Mouse (Mus musculus): ENCODE measurements around the gene Cacna1a. TPM values are rescaled to one million over a fixed set of nuclear protein-coding genes. Genes with fewer than 3 reads are reported as not detected.

Gene Cacna1a
- polyA plus RNA-seq, 1 experiment from 2014 or later: 22.3 TPM

DNA sequence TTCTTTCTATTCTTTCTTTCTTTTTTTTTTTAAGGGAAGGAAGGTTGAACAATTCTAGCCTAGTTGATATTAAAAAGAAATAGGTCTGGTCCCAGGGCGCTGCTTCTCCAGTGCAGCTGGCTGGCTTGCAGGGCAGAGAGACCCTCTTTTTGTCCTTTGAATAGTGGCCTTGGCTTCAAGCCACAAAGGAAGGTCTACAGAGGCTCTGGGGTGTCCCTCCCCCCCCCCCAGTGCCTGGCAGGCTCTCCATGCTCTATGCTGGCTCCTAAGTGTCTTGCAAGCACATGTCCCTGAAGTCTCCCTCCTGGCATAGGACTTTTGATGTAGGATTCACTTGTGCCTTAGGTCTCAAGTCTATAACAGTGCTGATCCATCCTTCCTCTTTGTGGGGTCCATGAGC lies 23.0 kb upstream of the Cacna1a start:
- Histone ChIP-seq H3K9me3 (no peaks in the 10 kb centered on the region), H3K9ac (no peak overlapping the region), H3K36me3 (no peaks in the 10 kb centered on the region), H3K27me3 (0 out of 2 replicates have a peak, but pooled peaks cover 4% of the 10 kb centered on the region), H3K4me2 (no peak overlapping the region), H3K4me1 (replicated peaks) (no peaks in the 10 kb centered on the region), H3K27ac (replicated peaks) (0 out of 2 replicates have a peak overlapping the region, but pooled peaks have one; percentile 46), H3K4me3 (no peak overlapping the region)
- ATAC-seq (ENCODE audit: low FRiP score, low read depth): no peak
- WGBS: 60% methylated on average over 1 of the region's 1 CpGs

DNA sequence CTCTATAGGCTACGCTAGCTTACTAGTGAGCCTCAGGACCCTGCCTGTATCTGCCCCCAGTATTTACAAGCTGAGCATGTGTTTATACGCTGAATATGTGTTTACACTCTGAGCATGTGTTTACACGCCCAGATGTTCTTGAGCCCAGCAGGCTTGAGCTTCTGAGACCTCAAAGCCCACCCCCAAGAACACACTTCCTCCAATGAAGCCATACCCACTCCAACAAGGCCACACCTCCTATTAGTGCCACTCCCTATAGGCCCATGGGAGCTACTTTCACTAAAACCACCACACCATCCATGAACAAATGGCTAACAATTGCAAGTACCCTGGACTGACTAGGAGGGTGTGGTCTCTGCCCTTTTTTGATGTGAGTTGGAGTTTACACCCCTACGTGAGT lies 17.3 kb upstream of the Cacna1a start:
- no peaks in the 10 kb centered on the region for H3K4me1 ChIP-seq (replicated peaks)
- no peaks in the 10 kb centered on the region for H3K27me3 ChIP-seq
- H3K4me3 ChIP-seq: no peak overlapping the region
- no peak overlapping the region for H3K27ac ChIP-seq (replicated peaks)
- no peaks in the 10 kb centered on the region for H3K36me3 ChIP-seq
- no peak overlapping the region for H3K4me2 ChIP-seq
- no peak for ATAC-seq (ENCODE audit: low FRiP score, low read depth)
- H3K9me3 ChIP-seq: no peaks in the 10 kb centered on the region
- no peak overlapping the region for H3K9ac ChIP-seq
- 81% methylated on average over 4 of the region's 4 CpGs for WGBS

DNA sequence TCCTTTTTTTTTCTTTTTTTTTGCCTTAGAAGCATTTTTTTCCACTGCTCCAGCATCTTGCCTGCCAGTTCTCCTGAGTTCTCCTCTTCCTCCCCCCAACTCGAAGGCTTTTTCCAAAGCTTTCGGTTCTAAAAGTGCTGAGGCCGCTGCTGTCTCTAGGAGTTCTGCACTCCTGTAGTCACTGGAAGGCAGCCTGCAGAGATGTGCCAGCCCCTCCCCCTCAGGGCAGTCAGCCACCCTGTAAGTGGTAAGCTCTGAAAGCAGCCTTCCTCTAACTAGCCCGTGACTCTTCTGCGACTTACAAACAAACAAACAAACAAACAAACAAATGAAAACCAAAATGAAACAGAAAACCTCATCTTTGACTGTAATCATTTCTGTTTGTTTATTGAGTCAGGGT lies 13.2 kb upstream of the Cacna1a start:
- no peak overlapping the region for H3K9ac ChIP-seq
- no peaks in the 10 kb centered on the region for H3K27me3 ChIP-seq
- no peaks in the 10 kb centered on the region for H3K36me3 ChIP-seq
- 31% methylated on average over 5 of the region's 5 CpGs for WGBS
- ATAC-seq (ENCODE audit: low FRiP score, low read depth): no peak
- no peak overlapping the region for H3K27ac ChIP-seq (replicated peaks)
- H3K4me3 ChIP-seq: no peak overlapping the region
- H3K9me3 ChIP-seq: no peaks in the 10 kb centered on the region
- H3K4me1 ChIP-seq (replicated peaks): no peaks in the 10 kb centered on the region
- H3K4me2 ChIP-seq: no peak overlapping the region

DNA sequence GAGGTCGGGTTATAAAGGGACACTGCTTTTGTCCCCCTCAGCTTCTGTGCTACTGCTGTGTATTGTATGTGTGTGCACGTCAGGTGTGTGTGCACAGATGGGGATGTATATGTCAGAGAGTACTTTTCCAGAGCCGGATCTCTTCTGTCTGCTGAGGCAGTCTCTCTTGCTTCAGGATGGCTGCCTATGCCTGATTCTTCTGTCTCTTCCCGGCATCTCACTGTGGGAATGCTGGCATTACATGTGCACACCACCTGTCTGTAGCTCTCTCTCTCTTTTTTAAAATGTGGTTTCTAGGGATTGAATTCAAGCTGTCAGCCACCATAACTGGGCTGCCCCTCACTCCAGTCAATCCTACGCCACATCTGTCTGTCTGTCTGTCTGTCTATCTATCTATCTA lies 12.4 kb upstream of the Cacna1a start:
- Histone ChIP-seq H3K36me3 (no peaks in the 10 kb centered on the region), H3K4me2 (no peak overlapping the region), H3K9me3 (no peaks in the 10 kb centered on the region), H3K9ac (no peak overlapping the region), H3K4me3 (no peak overlapping the region), H3K27me3 (no peaks in the 10 kb centered on the region), H3K27ac (replicated peaks) (no peak overlapping the region), H3K4me1 (replicated peaks) (no peaks in the 10 kb centered on the region)
- 86% methylated on average over 5 of the region's 5 CpGs for WGBS
- no peak for ATAC-seq (ENCODE audit: low FRiP score, low read depth)

DNA sequence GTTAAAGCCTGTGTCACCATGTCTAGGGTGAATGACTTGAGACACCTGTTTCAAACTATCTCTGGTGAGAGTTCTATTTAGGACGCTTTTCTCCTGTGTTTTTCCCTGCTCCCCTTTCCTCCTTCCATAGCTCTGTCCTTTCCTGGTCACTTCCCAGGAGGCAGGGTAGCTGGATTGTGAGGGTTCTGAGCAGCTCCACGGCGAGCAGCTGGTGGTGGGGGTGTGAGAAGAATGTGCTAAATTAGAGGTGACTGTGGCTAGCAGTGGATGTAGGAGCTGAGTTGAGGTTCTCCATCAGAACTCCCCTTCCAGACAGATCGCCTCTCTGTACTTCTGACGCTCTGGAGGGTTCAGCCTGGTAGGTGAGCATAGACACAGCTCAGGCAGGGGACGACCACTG lies 11.7 kb upstream of the Cacna1a start:
- Histone ChIP-seq H3K4me3 (no peak overlapping the region), H3K4me1 (replicated peaks) (no peaks in the 10 kb centered on the region), H3K27me3 (no peaks in the 10 kb centered on the region), H3K9me3 (no peaks in the 10 kb centered on the region), H3K27ac (replicated peaks) (no peak overlapping the region), H3K9ac (no peak overlapping the region), H3K4me2 (no peak overlapping the region), H3K36me3 (no peaks in the 10 kb centered on the region)
- 81% methylated on average over 6 of the region's 6 CpGs for WGBS
- ATAC-seq (ENCODE audit: low FRiP score, low read depth): no peak

DNA sequence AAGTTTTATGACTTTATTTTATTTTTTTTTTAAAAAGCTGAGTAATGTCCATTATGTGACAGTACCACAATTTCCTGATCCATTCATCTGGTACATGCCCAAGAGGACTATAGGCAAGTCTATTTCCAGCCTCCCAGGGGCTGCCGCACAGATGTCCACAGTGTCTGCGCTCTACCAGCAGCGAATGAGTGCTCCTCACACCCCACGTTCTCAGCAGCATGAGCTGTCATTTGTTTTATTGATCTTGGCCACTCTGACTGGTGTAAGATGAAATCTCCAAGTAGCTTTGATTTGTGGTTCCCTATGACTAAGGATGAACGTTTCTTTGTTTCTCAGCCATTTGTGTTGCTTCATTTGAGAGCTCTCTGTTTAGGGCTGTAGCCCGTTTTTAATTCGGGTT lies 6.6 kb upstream of the Cacna1a start:
- no peaks in the 10 kb centered on the region for H3K36me3 ChIP-seq
- H3K4me3 ChIP-seq: no peak overlapping the region
- no peak overlapping the region for H3K4me2 ChIP-seq
- no peak overlapping the region for H3K27ac ChIP-seq (replicated peaks)
- no peaks in the 10 kb centered on the region for H3K4me1 ChIP-seq (replicated peaks)
- no peak overlapping the region for H3K9ac ChIP-seq
- 73% methylated on average over 7 of the region's 7 CpGs for WGBS
- H3K9me3 ChIP-seq: no peaks in the 10 kb centered on the region
- ATAC-seq (ENCODE audit: low FRiP score, low read depth): no peak
- no peaks in the 10 kb centered on the region for H3K27me3 ChIP-seq

DNA sequence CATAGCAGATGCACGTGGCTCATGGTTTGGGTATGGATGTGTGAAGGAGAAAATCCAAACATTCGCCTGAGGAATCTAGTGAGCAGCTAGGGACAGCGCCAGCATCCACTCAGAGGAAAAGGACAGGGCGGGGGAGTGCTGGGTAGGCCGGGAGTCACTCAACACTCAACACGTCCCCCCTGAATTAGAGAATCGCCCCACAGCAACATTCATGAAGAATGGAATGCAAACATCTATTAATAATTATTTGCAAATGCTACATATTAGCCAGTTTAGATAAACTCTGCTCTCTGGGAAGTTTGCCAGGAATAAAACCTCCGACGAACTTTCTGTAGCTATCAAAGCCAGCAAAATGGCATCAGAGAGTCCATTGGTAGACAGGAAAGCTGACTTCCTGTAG lies 533 bp downstream of the Cacna1a start:
- no peaks in the 10 kb centered on the region for H3K27me3 ChIP-seq
- no peak for ATAC-seq (ENCODE audit: low FRiP score, low read depth)
- H3K4me2 ChIP-seq: no peak overlapping the region
- no peaks in the 10 kb centered on the region for H3K36me3 ChIP-seq
- no peaks in the 10 kb centered on the region for H3K9me3 ChIP-seq
- H3K4me1 ChIP-seq (replicated peaks): no peaks in the 10 kb centered on the region
- H3K27ac ChIP-seq (replicated peaks): no peak overlapping the region
- 77% methylated on average over 9 of the region's 9 CpGs for WGBS
- no peak overlapping the region for H3K9ac ChIP-seq
- H3K4me3 ChIP-seq: no peak overlapping the region

DNA sequence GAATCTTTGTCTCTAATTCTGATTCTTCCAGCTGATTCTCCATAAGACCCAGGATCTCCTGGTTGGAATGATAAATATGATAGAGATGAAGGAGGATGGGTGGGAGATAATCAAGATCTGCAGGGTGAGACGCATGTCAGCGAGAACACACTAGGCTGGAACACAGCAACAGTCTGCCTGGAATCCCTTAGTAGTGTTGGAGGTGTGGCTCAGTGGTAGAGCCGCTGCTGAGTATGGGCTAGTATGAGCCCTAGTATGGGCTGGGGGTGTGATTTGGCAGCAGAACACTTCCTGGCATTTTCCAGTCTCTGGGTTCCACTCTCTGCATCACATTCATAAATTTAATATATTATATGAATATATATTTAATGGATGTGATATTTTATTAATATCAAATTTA lies 933 bp downstream of the Cacna1a start:
- Histone ChIP-seq H3K9me3 (no peaks in the 10 kb centered on the region), H3K4me3 (no peak overlapping the region), H3K27ac (replicated peaks) (no peak overlapping the region), H3K4me2 (no peak overlapping the region), H3K9ac (no peak overlapping the region), H3K27me3 (no peaks in the 10 kb centered on the region), H3K4me1 (replicated peaks) (no peaks in the 10 kb centered on the region), H3K36me3 (no peaks in the 10 kb centered on the region)
- WGBS: 89% methylated on average over 3 of the region's 3 CpGs
- ATAC-seq (ENCODE audit: low FRiP score, low read depth): no peak

DNA sequence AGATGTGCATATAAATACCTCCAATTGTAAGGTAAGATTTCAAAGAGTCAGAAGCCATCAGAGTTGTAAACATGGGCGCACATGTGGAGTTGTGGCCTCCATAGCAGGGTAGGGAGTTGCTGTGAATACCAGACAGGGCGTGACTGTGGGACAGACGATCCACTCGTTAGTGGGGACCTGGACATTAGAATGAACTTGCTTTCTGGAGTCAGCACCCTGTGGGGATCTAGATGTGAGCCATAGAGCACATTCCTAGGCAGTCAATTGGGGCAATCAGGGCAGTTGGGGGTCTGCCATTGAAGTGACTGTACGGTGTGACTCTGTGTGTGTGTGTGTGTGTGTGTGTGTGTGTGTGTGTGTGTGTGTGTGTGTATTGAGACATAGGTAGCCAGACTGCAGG lies 3.4 kb downstream of the Cacna1a start:
- H3K4me3 ChIP-seq: no peak overlapping the region

DNA sequence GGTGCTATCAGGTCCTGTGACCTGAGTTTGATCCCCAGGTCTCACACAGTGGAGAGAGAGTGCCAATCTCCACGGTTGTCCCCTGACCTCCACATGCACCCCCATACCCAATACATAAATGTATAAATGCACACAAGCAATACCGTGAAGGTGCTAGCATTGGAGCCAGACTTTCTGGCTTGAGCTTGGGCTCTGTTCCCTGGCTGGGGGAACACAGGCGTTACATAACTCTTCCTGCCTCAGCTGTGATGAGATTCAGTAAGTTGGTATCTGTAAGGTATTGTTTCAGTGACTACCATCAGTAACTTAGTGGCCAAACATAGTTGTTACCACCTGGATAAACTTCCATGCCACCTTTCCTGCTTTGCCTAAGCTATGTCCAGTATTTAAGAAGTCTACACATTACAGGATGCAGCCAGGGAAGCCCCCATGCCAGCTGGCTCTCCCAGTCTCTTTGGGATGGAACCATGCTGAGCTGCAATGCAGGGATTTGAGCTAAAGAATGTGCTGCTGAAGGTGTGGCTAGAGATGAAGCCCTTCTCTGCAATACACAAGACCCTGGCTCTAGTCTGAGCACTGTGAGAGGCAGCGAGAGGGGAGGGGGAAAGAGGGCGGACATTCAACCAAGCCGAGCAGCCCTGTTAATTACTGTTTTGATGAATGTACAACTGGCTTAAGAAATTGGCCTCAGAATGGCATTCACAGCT lies 7.7 kb downstream of the Cacna1a start:
- no peak for ATAC-seq (ENCODE audit: low FRiP score, low read depth)

More for the DNA sequence above, 3.4 kb downstream of the Cacna1a start:
- no peak for ATAC-seq (ENCODE audit: low FRiP score, low read depth)
- H3K27ac ChIP-seq (replicated peaks): no peak overlapping the region
- no peak overlapping the region for H3K9ac ChIP-seq
- WGBS: 89% methylated on average over 5 of the region's 5 CpGs
- H3K4me1 ChIP-seq (replicated peaks): no peaks in the 10 kb centered on the region
- no peaks in the 10 kb centered on the region for H3K9me3 ChIP-seq
- no peak overlapping the region for H3K4me2 ChIP-seq
- no peaks in the 10 kb centered on the region for H3K27me3 ChIP-seq
- no peaks in the 10 kb centered on the region for H3K36me3 ChIP-seq

DNA sequence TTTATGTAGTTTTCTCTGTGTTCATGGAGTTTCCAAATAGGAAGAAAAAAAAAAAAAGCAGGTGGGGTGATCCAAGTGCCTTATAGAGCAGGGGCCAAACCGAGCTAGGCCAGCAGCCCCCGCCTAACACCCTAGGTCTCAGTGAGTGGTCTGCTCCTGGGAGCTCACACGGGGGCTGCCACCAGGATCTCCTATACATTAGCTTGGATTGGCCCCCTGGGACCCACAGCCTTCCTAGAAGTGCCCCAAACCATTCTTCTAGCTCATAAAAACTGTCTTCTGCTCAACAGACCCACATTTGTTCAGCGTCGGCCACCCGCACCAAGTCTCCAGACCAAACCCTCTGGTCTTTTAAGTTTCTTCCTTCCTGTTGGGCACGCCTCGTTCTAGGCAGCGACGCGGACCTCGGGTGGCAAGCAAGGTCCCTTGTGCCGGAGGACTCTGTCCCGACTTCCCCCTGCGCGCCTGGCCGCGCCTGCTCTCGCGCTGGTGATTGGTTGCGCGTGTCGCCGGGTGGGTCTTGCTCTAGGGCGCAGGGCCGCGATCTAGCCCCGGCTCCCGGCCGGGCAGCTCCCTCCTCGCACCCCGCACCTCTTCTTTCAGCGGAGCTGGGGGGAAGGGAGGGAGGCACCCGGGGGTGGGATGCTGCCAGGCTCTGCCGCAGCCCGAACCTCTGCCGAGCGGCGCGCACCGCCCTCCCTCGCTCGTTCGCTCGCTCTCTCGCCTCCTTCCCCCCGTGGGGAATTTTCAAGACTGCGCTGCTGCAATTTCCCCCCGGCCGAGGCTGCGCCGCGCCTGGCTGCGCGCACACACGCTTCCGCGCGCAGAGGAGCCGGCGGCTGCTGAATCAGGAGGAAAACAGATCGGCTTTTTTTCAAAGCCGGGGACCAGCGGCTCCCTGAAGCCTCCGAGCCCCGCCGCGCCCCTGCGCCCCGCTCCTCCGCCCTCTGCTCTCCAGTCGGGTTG lies 25.9 kb downstream of the Cacna1a start:
- H3K9me3 ChIP-seq: no peaks in the 10 kb centered on the region
- H3K4me2 ChIP-seq: peak overlapping the region; percentile 86
- no peaks in the 10 kb centered on the region for H3K27me3 ChIP-seq
- WGBS: 1% methylated on average over 68 of the region's 72 CpGs
- H3K4me3 ChIP-seq: peak overlapping the region; percentile 89
- peak overlapping the region; percentile 93 for H3K27ac ChIP-seq (replicated peaks)
- ATAC-seq (ENCODE audit: low FRiP score, low read depth): peak; percentile 78
- peaks cover 35% of the 10 kb centered on the region for H3K4me1 ChIP-seq (replicated peaks)
- peaks cover 3% of the 10 kb centered on the region; the same call in 1 of the 2 replicates for H3K36me3 ChIP-seq
- H3K9ac ChIP-seq: peak overlapping the region; percentile 96

More for the DNA sequence above, 7.7 kb downstream of the Cacna1a start:
- Histone ChIP-seq H3K27me3 (no peaks in the 10 kb centered on the region), H3K4me3 (no peak overlapping the region), H3K36me3 (no peaks in the 10 kb centered on the region), H3K27ac (replicated peaks) (no peak overlapping the region), H3K4me1 (replicated peaks) (no peaks in the 10 kb centered on the region), H3K4me2 (no peak overlapping the region), H3K9me3 (no peaks in the 10 kb centered on the region), H3K9ac (no peak overlapping the region)
- 70% methylated on average over 6 of the region's 6 CpGs for WGBS

DNA sequence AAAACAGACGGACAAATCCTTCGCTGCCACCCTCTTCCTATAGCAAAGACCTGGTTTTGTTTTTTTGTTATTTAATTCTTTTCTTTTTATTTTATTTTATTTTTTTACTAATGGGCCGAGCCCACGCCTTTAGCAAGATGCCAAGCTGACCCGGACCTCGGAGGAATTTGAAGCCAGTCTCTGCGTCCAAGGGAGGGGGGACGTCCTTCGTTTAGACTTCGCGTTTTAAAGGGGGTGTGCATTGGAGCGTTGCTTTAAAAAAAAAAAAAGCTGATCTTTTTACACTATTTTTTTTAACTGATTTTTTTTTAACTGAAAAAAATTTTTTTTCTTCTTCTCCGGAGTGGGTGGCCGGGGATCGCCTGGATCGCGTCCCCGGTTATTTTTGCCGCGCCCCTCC lies 26.7 kb downstream of the Cacna1a start:
- WGBS: 0% methylated on average over 20 of the region's 20 CpGs
- peak overlapping the region; percentile 89 for H3K4me3 ChIP-seq
- H3K27ac ChIP-seq (replicated peaks): peak overlapping the region; percentile 93
- no peaks in the 10 kb centered on the region for H3K27me3 ChIP-seq
- H3K9ac ChIP-seq: peak overlapping the region; percentile 96
- peaks cover 5% of the 10 kb centered on the region; the same call in 1 of the 2 replicates for H3K36me3 ChIP-seq
- ATAC-seq (ENCODE audit: low FRiP score, low read depth): no peak
- no peaks in the 10 kb centered on the region for H3K9me3 ChIP-seq
- peaks cover 35% of the 10 kb centered on the region for H3K4me1 ChIP-seq (replicated peaks)
- peak overlapping the region; percentile 86 for H3K4me2 ChIP-seq
